Mouse (Mus musculus) forebrain, embryonic 11.5 days (tissue): Measurements from ENCODE around the gene Coro1a. TPM values are rescaled to one million over a fixed set of nuclear protein-coding genes. Genes with fewer than 3 reads are reported as not detected.

Experiments used
- ATAC-seq: fragments of 200-750 bp; cut with Nextera tagmentation; replicated peaks from 2 replicates; pipeline ENCODE4 v1.8.0; 2017; ENCODE audit warnings: moderate TSS enrichment; ENCODE audit not compliant: low FRiP score
- DNase-seq: peaks from one replicate; pipeline ENCODE4 v3.0.0-alpha.2; 2017; ENCODE audit warnings: low spot score
- H3K27ac ChIP-seq: fragments of 300-500 bp; sonication (generic); 2 replicates; pipeline ENCODE4 v1.5.1; 2014; ENCODE audit warnings: low read depth, low read length
- H3K27me3 ChIP-seq: fragments of 300-500 bp; sonication (generic); 2 replicates; pipeline ENCODE4 v1.6.1; 2014; ENCODE audit warnings: mild to moderate bottlenecking, low read length, mixed read lengths; ENCODE audit not compliant: control insufficient read depth, insufficient read depth
- H3K36me3 ChIP-seq: fragments of 300-500 bp; sonication (generic); 2 replicates; pipeline ENCODE4 v1.6.1; 2014; ENCODE audit warnings: mild to moderate bottlenecking, low read length, moderate library complexity, mixed read lengths; ENCODE audit not compliant: control insufficient read depth, insufficient read depth
- H3K4me1 ChIP-seq: fragments of 300-500 bp; sonication (generic); replicated peaks from 2 replicates; pipeline ENCODE4 v1.6.1; 2014; ENCODE audit warnings: low read length, mixed read lengths; ENCODE audit not compliant: control insufficient read depth, insufficient read depth
- H3K4me2 ChIP-seq: fragments of 300-500 bp; sonication (generic); 2 replicates; pipeline ENCODE4 v1.6.1; 2014; ENCODE audit warnings: low read depth, mild to moderate bottlenecking, low read length, moderate library complexity, mixed read lengths; ENCODE audit not compliant: severe bottlenecking
- H3K4me3 ChIP-seq: fragments of 300-500 bp; sonication (generic); 2 replicates; pipeline ENCODE4 v1.5.1; 2014; ENCODE audit warnings: low read depth, low read length
- H3K9ac ChIP-seq: fragments of 300-500 bp; sonication (generic); 2 replicates; pipeline ENCODE4 v1.6.1; 2014; ENCODE audit warnings: low read length
- H3K9me3 ChIP-seq: fragments of 300-500 bp; sonication (generic); 2 replicates; pipeline ENCODE4 v1.6.1; 2016; ENCODE audit warnings: low read length, mixed read lengths; ENCODE audit not compliant: control insufficient read depth
- WGBS: fragments of 180-500 bp; shearing (Covaris S2); extraction: QIAGEN DNeasy Blood & Tissue Kit; methylation state at CpG from one replicate; pipeline ENCODE4 v1.1.7; 2014; 5-methylcytosine and 5-hydroxymethylcytosine counted together
- polyA plus RNA-seq: library from polyadenylated mRNA; unstranded; fragments of >200 nt; fragmentation: Nextera tagmentation; extraction: Ambion mirVana; gene quantifications from 2 replicates; pipeline ENCODE4 v1.2.1, GENCODE M21; 2014

The Coro1a gene
- polyA plus RNA-seq, 1 experiment from 2014 or later, result 39.0 TPM

DNA sequence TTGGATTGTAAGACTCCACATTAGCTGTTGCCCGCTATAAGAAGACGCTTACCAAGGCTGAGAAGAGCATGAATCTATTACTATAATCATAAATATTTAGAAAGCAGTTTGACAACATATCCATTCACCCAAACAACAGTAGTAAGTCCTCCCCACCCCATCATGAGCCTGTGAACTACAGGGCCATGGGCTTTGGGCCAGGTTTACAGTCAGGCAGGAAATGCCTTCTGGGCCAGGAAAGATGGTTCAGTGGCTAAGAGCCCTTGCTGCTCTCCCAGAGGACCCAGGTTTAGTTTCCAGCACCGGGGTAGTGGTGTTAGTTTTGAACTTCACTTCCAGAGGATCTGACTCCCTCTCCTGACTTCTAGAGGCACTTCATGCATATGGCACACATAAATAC is 10.0 kb upstream of the Coro1a start:
- Histone ChIP-seq H3K4me2 (no peak overlapping the region), H3K4me3 (no peak overlapping the region), H3K9ac (no peak overlapping the region), H3K36me3 (no peaks in the 10 kb centered on the region), H3K4me1 (no peaks in the 10 kb centered on the region), H3K27me3 (no peaks in the 10 kb centered on the region), H3K9me3 (no peaks in the 10 kb centered on the region), H3K27ac (no peak overlapping the region)
- DNase-seq (no peak), ATAC-seq (no peak)
- 89% methylated on average over 3 of the region's 3 CpGs for WGBS

DNA sequence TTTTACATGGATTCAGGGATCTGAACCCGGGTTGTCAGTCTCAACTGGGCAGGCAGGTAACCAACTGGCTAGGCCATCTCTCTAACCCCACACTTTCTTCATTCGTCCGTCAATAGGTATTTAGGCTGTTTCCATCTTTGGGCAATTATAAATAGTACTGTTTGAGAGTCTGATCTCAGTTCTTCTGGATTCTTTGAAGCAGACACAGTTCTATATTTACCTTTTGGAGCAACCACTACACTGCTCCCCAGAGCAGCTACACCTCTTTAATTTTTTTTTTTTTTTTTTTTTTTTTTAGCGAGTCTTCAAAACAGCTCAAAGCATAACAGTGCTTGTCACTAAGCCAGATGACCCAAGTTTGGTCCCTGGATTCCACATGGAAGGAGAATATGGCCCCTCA is 8.1 kb upstream of the Coro1a start:
- Histone ChIP-seq H3K4me1 (no peaks in the 10 kb centered on the region), H3K4me2 (no peak overlapping the region), H3K27ac (no peak overlapping the region), H3K9me3 (no peaks in the 10 kb centered on the region), H3K27me3 (no peaks in the 10 kb centered on the region), H3K36me3 (no peaks in the 10 kb centered on the region), H3K4me3 (no peak overlapping the region), H3K9ac (no peak overlapping the region)
- ATAC-seq (no peak), DNase-seq (no peak)
- WGBS, result 83% methylated on average over 4 of the region's 4 CpGs

DNA sequence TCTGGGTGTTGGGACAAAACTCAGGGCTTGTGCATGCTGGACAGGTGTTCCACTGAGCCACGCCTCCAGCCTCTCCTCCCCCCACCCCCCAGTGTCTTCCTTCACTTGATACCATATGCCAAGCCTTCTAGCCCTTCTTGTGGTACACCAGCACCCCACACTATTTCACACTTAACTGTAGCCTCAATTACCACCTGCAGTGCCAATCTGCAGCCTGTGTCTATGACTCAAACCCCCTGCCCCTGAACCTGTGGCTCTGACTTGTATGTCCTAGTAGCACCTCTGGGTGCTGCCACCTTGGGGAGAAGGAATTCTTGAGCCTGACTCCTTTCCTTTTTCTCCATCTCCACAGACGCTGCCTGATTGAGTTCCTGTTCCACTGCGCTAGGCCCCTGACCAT is 4.3 kb upstream of the Coro1a start:
- 81% methylated on average over 3 of the region's 3 CpGs for WGBS

DNA sequence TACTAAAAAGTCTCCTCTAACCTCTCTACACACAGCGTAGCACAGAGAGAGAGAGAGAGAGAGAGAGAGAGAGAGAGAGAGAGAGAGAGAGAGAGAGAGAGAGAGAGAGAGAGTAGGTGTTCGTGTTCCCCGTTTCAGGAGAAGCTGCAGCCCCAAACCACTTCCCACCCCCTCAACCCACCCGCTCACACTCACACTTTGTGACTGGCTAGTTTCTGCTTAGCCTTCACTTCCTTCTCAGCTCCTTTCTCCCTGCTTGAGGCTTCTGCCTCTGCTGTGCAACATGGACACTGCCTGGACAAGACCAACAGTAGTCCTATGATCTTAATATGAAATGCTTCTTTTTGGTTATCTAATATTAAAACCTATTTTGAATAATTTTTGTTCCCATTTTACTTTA is 2.7 kb upstream of the Coro1a start:
- Histone ChIP-seq H3K4me2 (no peak overlapping the region), H3K27me3 (0 out of 2 replicates have a peak, but pooled peaks cover 2% of the 10 kb centered on the region), H3K36me3 (no peaks in the 10 kb centered on the region), H3K9ac (no peak overlapping the region), H3K9me3 (no peaks in the 10 kb centered on the region), H3K4me1 (no peaks in the 10 kb centered on the region), H3K27ac (no peak overlapping the region), H3K4me3 (no peak overlapping the region)
- DNase-seq, result no peak
- 78% methylated on average over 4 of the region's 4 CpGs for WGBS
- ATAC-seq, result no peak

More for the DNA sequence above, 4.3 kb upstream of the Coro1a start:
- Histone ChIP-seq H3K4me1 (no peaks in the 10 kb centered on the region), H3K27ac (no peak overlapping the region), H3K36me3 (no peaks in the 10 kb centered on the region), H3K9me3 (no peaks in the 10 kb centered on the region), H3K4me2 (no peak overlapping the region), H3K4me3 (no peak overlapping the region), H3K27me3 (no peaks in the 10 kb centered on the region), H3K9ac (no peak overlapping the region)
- ATAC-seq, result no peak
- no peak for DNase-seq

DNA sequence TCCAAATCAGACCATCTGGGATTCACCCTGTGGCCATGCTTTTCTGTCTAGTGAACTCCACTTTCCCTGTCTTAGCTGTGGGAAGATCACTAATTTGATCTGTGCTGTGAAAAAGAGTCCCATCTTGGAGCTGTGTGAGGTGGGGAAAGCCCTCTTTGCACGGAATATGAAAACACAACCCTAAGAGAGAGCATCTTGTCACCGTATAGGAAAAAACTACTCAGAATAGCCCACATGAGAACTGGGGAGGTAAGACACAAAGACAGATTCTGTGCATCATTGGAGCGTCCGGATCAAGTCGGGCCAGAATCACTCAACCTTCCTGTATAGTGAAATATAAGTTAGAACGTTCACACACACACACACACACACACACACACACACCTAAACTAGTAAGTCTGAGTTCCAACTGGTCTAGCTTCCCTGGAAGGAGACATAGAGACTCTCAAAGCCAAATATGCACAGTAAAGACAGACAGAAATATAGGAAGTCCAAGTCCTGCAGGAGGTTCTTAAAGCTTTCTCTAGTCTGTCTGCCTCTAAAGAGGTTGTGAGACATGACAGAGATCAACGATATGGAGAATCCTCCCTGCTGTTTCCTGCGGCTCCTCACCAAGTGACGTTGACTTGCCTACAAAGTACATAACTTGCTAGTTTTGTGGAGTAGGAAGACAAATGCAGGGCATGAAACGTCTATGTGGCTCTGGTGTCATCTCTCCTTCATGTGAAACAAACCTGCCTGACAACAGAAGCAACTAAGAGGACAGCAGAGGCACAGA is 777 bp upstream of the Coro1a start:
- Histone ChIP-seq H3K27me3 (0 out of 2 replicates have a peak, but pooled peaks cover 2% of the 10 kb centered on the region), H3K4me1 (peaks cover 5% of the 10 kb centered on the region), H3K9ac (no peak overlapping the region), H3K9me3 (no peaks in the 10 kb centered on the region), H3K27ac (no peak overlapping the region), H3K4me2 (no peak overlapping the region), H3K36me3 (no peaks in the 10 kb centered on the region), H3K4me3 (no peak overlapping the region)
- DNase-seq (no peak), ATAC-seq (no peak)
- 84% methylated on average over 10 of the region's 10 CpGs for WGBS

DNA sequence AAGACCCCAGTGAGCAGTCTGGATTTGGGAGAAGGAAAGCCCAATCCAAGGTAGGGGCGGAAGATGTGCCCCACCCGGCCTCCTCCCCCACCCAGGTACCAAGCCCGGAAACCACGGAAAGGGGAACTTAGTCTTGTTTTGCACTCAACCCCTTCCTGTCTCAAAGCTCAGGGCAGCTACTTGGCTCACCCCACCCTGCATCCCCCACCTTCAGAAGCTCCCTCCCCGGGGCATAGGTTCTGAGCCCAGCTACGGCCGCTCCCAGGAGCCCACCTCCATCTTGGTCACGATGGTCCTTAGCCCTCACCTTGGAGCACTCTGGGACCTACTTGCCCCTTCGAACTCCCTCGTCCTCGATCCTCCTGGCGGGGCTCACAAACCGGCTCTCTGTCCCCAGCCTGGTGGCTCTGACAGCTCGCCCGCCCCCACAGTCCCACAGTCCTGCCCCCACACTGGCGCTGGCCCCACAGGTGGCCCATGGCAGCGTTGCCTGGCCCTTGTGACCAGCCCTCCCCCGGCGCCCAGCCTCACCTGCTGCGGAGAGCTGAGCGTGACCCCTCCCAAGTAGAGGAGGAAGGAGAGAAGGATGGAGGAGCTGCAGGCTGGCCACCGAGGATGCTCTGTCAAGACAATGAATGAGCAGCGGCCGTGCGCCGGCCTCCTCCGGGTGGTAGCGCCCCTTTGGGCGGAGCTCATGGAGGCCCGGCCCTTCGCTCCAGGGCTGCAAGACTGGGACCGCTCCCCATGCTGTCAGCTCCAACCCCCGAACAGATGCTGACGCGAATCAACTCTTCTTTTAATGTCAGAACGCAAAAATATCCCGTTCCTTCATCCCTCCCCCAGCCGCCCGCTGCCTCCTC is 3.2 kb downstream of the Coro1a start:
- H3K9ac ChIP-seq, result peak overlapping the region; percentile 67
- peak; percentile 76 for ATAC-seq
- no peaks in the 10 kb centered on the region for H3K36me3 ChIP-seq
- peak; percentile 84 for DNase-seq
- H3K4me3 ChIP-seq, result peak overlapping the region; percentile 49
- 2% methylated on average over 39 of the region's 39 CpGs for WGBS
- peak overlapping the region; percentile 85 for H3K4me2 ChIP-seq
- no peaks in the 10 kb centered on the region for H3K9me3 ChIP-seq
- H3K27ac ChIP-seq, result no peak overlapping the region
- 0 out of 2 replicates have a peak, but pooled peaks cover 6% of the 10 kb centered on the region for H3K27me3 ChIP-seq
- peaks cover 5% of the 10 kb centered on the region for H3K4me1 ChIP-seq

DNA sequence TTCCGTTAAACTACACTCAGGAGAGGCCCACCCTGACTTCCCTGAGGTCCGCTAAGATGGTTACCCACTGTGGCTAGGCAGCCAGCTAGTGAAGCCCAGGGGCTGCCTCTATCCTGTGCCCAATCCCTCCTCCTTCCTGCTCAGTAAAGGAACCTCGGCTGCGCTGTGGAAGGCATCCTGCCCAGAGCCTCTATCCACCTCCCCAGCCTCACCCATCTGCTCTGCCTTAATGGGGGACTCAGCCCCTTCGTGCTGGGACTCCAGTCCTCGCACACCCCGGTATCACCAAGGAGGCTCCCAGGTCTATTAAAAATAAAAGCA is 3.9 kb downstream of the Coro1a start:
- H3K4me3 ChIP-seq, result peak overlapping the region; percentile 49
- DNase-seq, result no peak
- H3K4me2 ChIP-seq, result peak overlapping the region; percentile 85
- H3K27ac ChIP-seq, result no peak overlapping the region
- H3K9me3 ChIP-seq, result no peaks in the 10 kb centered on the region
- H3K36me3 ChIP-seq, result no peaks in the 10 kb centered on the region
- no peak for ATAC-seq
- 0 out of 2 replicates have a peak, but pooled peaks cover 6% of the 10 kb centered on the region for H3K27me3 ChIP-seq
- peaks cover 5% of the 10 kb centered on the region for H3K4me1 ChIP-seq
- WGBS, result 17% methylated on average over 7 of the region's 7 CpGs
- H3K9ac ChIP-seq, result peak overlapping the region; percentile 67

DNA sequence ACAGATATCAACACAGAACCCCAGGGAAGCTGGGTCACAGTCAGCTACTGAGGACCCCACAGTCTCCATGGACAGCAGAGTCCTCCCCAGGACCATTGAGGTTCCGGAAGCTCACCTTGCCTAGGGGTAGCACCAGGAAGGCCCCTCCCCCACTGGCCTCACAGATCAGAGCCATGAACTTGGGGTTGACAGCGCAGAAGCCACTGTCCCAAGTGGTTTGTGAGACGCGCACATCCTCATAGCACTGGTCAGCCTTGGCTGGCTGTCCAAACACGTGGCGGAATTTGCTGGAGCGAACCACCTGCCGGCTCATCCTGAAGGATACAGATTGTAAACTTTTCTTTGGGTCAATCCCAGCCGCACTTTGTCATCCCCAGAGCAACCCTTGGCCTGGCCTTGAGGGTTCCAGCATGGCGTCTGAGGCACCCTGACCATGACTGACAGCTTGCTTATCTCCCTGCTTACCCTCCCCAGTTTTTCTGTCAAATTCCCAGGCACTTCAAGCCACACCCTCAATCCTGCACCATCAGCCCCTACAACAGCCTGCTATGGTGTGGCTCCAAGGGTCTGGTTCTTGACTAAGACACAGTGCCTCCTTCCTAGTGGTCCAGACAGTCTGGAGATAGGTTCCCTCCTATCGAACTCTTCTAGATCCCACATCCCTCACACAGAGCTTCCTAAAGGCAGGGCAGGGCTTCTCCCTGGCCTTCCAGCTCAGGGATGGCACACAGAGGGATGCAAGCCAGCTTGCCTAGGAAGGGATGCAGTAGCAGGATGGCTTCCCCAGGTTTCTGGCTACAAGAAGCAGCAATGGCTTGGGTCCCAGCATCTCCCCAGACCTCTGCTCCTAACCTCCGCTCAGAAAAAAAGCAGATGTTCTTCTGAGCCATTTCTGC is 4.5 kb downstream of the Coro1a start:
- 0 out of 2 replicates have a peak, but pooled peaks cover 6% of the 10 kb centered on the region for H3K27me3 ChIP-seq
- no peak for ATAC-seq
- no peaks in the 10 kb centered on the region for H3K9me3 ChIP-seq
- peak overlapping the region; percentile 85 for H3K4me2 ChIP-seq
- no peak overlapping the region for H3K9ac ChIP-seq
- H3K4me1 ChIP-seq, result peaks cover 5% of the 10 kb centered on the region
- peak overlapping the region; percentile 49; the same call in 1 of the 2 replicates for H3K4me3 ChIP-seq
- H3K36me3 ChIP-seq, result no peaks in the 10 kb centered on the region
- no peak overlapping the region for H3K27ac ChIP-seq
- 80% methylated on average over 12 of the region's 12 CpGs for WGBS
- no peak for DNase-seq
